Mouse (Mus musculus): ENCODE data around the gene Fh1. TPM values are rescaled to one million over a fixed set of nuclear protein-coding genes. Genes with fewer than 3 reads are reported as not detected.
A peak's percentile ranks its signal among the peaks of the same experiment; 100 is the strongest.

Fh1 gene
- 61.7 and 62.5 TPM in 2 replicates for polyA plus RNA-seq (2012; rRNA removed)

GRCm38 (mm10) chr1:175625257-175625879, at the start of gene Fh1:
Gene Fh1 (minus strand): TSS chr1:175625635.
- DNase-seq (ENCODE audit: low read depth), result peak; percentile 100
- TF ChIP-seq CTCF (IDR thresholded peaks at IDR 0.05; ENCODE audit: borderline replicate concordance, extremely low read depth, insufficient read depth, insufficient read length), result no peak
- TF ChIP-seq POLR2A (IDR thresholded peaks at IDR 0.05; ENCODE audit: borderline replicate concordance, extremely low read depth, insufficient read depth, insufficient read length, poor library complexity, severe bottlenecking), result peak; percentile 72

GRCm38 (mm10) chr1:175675116-175675515, 49.7 kb upstream of the Fh1 start:
- no peak for DNase-seq (ENCODE audit: low read depth)
- TF ChIP-seq CTCF (IDR thresholded peaks at IDR 0.05; ENCODE audit: borderline replicate concordance, extremely low read depth, insufficient read depth, insufficient read length) (no peak), POLR2A (IDR thresholded peaks at IDR 0.05; ENCODE audit: borderline replicate concordance, extremely low read depth, insufficient read depth, insufficient read length, poor library complexity, severe bottlenecking) (no peak)

- DNase-seq (ENCODE audit: low read depth), result no peak
- TF ChIP-seq CTCF (IDR thresholded peaks at IDR 0.05; ENCODE audit: borderline replicate concordance, extremely low read depth, insufficient read depth, insufficient read length), result no peak
- no peak for TF ChIP-seq POLR2A (IDR thresholded peaks at IDR 0.05; ENCODE audit: borderline replicate concordance, extremely low read depth, insufficient read depth, insufficient read length, poor library complexity, severe bottlenecking)
Measured at GRCm38 (mm10) chr1:175673563-175674325, 48.3 kb upstream of the Fh1 start.

- TF ChIP-seq CTCF (IDR thresholded peaks at IDR 0.05; ENCODE audit: borderline replicate concordance, extremely low read depth, insufficient read depth, insufficient read length), result no peak
- TF ChIP-seq POLR2A (IDR thresholded peaks at IDR 0.05; ENCODE audit: borderline replicate concordance, extremely low read depth, insufficient read depth, insufficient read length, poor library complexity, severe bottlenecking), result no peak
- peak; percentile 25 for DNase-seq (ENCODE audit: low read depth)
Measured at GRCm38 (mm10) chr1:175671626-175672025, 46.2 kb upstream of the Fh1 start.

- TF ChIP-seq CTCF (IDR thresholded peaks at IDR 0.05; ENCODE audit: borderline replicate concordance, extremely low read depth, insufficient read depth, insufficient read length) (no peak), POLR2A (IDR thresholded peaks at IDR 0.05; ENCODE audit: borderline replicate concordance, extremely low read depth, insufficient read depth, insufficient read length, poor library complexity, severe bottlenecking) (no peak)
- DNase-seq (ENCODE audit: low read depth), result peak; percentile 39
Measured at GRCm38 (mm10) chr1:175670042-175670441, 44.6 kb upstream of the Fh1 start.

- DNase-seq (ENCODE audit: low read depth), result no peak
- TF ChIP-seq POLR2A (IDR thresholded peaks at IDR 0.05; ENCODE audit: borderline replicate concordance, extremely low read depth, insufficient read depth, insufficient read length, poor library complexity, severe bottlenecking), result no peak
- no peak for TF ChIP-seq CTCF (IDR thresholded peaks at IDR 0.05; ENCODE audit: borderline replicate concordance, extremely low read depth, insufficient read depth, insufficient read length)
Measured at GRCm38 (mm10) chr1:175669456-175669855, 44.0 kb upstream of the Fh1 start.

- peak; percentile 64 for DNase-seq (ENCODE audit: low read depth)
- TF ChIP-seq POLR2A (IDR thresholded peaks at IDR 0.05; ENCODE audit: borderline replicate concordance, extremely low read depth, insufficient read depth, insufficient read length, poor library complexity, severe bottlenecking), result no peak
- TF ChIP-seq CTCF (IDR thresholded peaks at IDR 0.05; ENCODE audit: borderline replicate concordance, extremely low read depth, insufficient read depth, insufficient read length), result peak; percentile 66; the same call in 1 of the 2 replicates
Measured at GRCm38 (mm10) chr1:175668666-175669405, 43.4 kb upstream of the Fh1 start.

GRCm38 (mm10) chr1:175659900-175660299, 34.5 kb upstream of the Fh1 start:
- no peak for TF ChIP-seq POLR2A (IDR thresholded peaks at IDR 0.05; ENCODE audit: borderline replicate concordance, extremely low read depth, insufficient read depth, insufficient read length, poor library complexity, severe bottlenecking)
- TF ChIP-seq CTCF (IDR thresholded peaks at IDR 0.05; ENCODE audit: borderline replicate concordance, extremely low read depth, insufficient read depth, insufficient read length), result no peak
- no peak for DNase-seq (ENCODE audit: low read depth)

GRCm38 (mm10) chr1:175648615-175649014, 23.2 kb upstream of the Fh1 start:
- TF ChIP-seq CTCF (IDR thresholded peaks at IDR 0.05; ENCODE audit: borderline replicate concordance, extremely low read depth, insufficient read depth, insufficient read length), result no peak
- no peak for TF ChIP-seq POLR2A (IDR thresholded peaks at IDR 0.05; ENCODE audit: borderline replicate concordance, extremely low read depth, insufficient read depth, insufficient read length, poor library complexity, severe bottlenecking)
- DNase-seq (ENCODE audit: low read depth), result no peak

GRCm38 (mm10) chr1:175646952-175647351, 21.5 kb upstream of the Fh1 start:
- TF ChIP-seq POLR2A (IDR thresholded peaks at IDR 0.05; ENCODE audit: borderline replicate concordance, extremely low read depth, insufficient read depth, insufficient read length, poor library complexity, severe bottlenecking) (no peak), CTCF (IDR thresholded peaks at IDR 0.05; ENCODE audit: borderline replicate concordance, extremely low read depth, insufficient read depth, insufficient read length) (no peak)
- no peak for DNase-seq (ENCODE audit: low read depth)

All from brain, embryonic 14.5 days (tissue).